Mouse (Mus musculus) MEL (cell line): ENCODE measurements around the gene Lrig2. TPM values are rescaled to one million over a fixed set of nuclear protein-coding genes. Genes with fewer than 3 reads are reported as not detected.

Experiments used
- DNase-seq: peaks from one replicate; pipeline ENCODE4 v3.0.0; 2011; ENCODE audit warnings: low read depth, low spot score
- H3K27ac ChIP-seq: 2 replicates; pipeline ENCODE4 v1.5.1; 2012; ENCODE audit warnings: low read depth, mild to moderate bottlenecking, control low read depth, low read length, moderate library complexity; ENCODE audit not compliant: control insufficient read depth
- H3K27me3 ChIP-seq, 2 experiments: fragments of 150-350 bp in 1 of 2; sonication (generic) in 1 of 2; 2 replicates each; pipeline ENCODE4 v1.6.1; 2012; ENCODE audit warnings: low read length in 2 of 2, mild to moderate bottlenecking in 2 of 2, improper control_type of control experiment in 1 of 2, moderate library complexity in 1 of 2; ENCODE audit not compliant: insufficient read depth in 2 of 2, control insufficient read depth in 1 of 2
- H3K36me3 ChIP-seq, 2 experiments: 2 replicates each; pipeline ENCODE4 v1.6.1; 2012 to 2014; ENCODE audit warnings: low read length in 2 of 2, improper control_type of control experiment in 1 of 2, inconsistent platforms in 1 of 2, mild to moderate bottlenecking in 1 of 2; ENCODE audit not compliant: insufficient read depth in 2 of 2, control insufficient read depth in 1 of 2
- H3K4me1 ChIP-seq, 2 experiments: fragments of 150-350 bp in 1 of 2; sonication (generic) in 1 of 2; 2 replicates each; pipeline ENCODE4 v1.6.1; 2012; ENCODE audit warnings: low read length in 2 of 2, improper control_type of control experiment in 1 of 2, mild to moderate bottlenecking in 1 of 2; ENCODE audit not compliant: insufficient read depth in 2 of 2, control insufficient read depth in 1 of 2
- H3K4me3 ChIP-seq, 2 experiments: fragments of 150-350 bp in 1 of 2; sonication (generic) in 1 of 2; 2 replicates each; pipeline ENCODE4 v1.5.1; 2012; ENCODE audit warnings: low read depth in 2 of 2, low read length in 2 of 2, mild to moderate bottlenecking in 2 of 2, moderate library complexity in 2 of 2, control low read depth in 1 of 2, improper control_type of control experiment in 1 of 2; ENCODE audit not compliant: control insufficient read depth in 1 of 2, insufficient read depth in 1 of 2
- H3K79me2 ChIP-seq: 2 replicates; pipeline ENCODE4 v1.6.1; 2012; ENCODE audit warnings: mild to moderate bottlenecking, low read length, moderate library complexity; ENCODE audit not compliant: control insufficient read depth, poor library complexity, insufficient read depth
- H3K9ac ChIP-seq: 2 replicates; pipeline ENCODE4 v1.6.1; 2012; ENCODE audit warnings: low read depth, mild to moderate bottlenecking, control low read depth, low read length, moderate library complexity; ENCODE audit not compliant: control insufficient read depth, poor library complexity, severe bottlenecking
- H3K9me3 ChIP-seq: fragments of 150-350 bp; sonication (generic); replicated peaks from 2 replicates; pipeline ENCODE4 v1.6.1; 2012; ENCODE audit warnings: mild to moderate bottlenecking, low read length, improper control_type of control experiment, moderate library complexity; ENCODE audit not compliant: insufficient read depth
- CHD1 ChIP-seq: IDR thresholded peaks from 2 replicates; pipeline ENCODE4 v1.6.1; 2012; ENCODE audit warnings: low read depth, mild to moderate bottlenecking, inconsistent platforms, low read length, improper control_type of control experiment
- E2F4 ChIP-seq: IDR thresholded peaks from 2 replicates; pipeline ENCODE4 v1.6.1; 2011; ENCODE audit warnings: low read depth, low read length, improper control_type of control experiment, borderline replicate concordance
- GABPA ChIP-seq: IDR thresholded peaks from 2 replicates; pipeline ENCODE4 v1.6.1; 2012; ENCODE audit warnings: low read depth, mild to moderate bottlenecking, inconsistent platforms, low read length, improper control_type of control experiment, moderate library complexity
- GATA1 ChIP-seq: IDR thresholded peaks from 2 replicates; pipeline ENCODE4 v1.6.1; 2011; ENCODE audit warnings: low read depth, low read length, improper control_type of control experiment
- JUND ChIP-seq: IDR thresholded peaks from 2 replicates; pipeline ENCODE4 v1.6.1; 2011; ENCODE audit warnings: low read depth, mild to moderate bottlenecking, improper control_type of control experiment, low read length
- MYB ChIP-seq: IDR thresholded peaks from 2 replicates; pipeline ENCODE4 v1.6.1; 2011; ENCODE audit warnings: mild to moderate bottlenecking, low read depth, low read length, improper control_type of control experiment
- NELFE ChIP-seq: IDR thresholded peaks from 2 replicates; pipeline ENCODE4 v1.6.1; 2011; ENCODE audit warnings: low read depth, low read length, improper control_type of control experiment
- POLR2A ChIP-seq, 2 experiments: IDR thresholded peaks; 2 replicates each; pipeline ENCODE4 v1.6.1; 2011 to 2012; ENCODE audit warnings: low read length in 2 of 2, mild to moderate bottlenecking in 2 of 2, control low read depth in 1 of 2, improper control_type of control experiment in 1 of 2, low read depth in 1 of 2, moderate library complexity in 1 of 2; ENCODE audit not compliant: control insufficient read depth in 1 of 2, insufficient read depth in 1 of 2, poor library complexity in 1 of 2
- RAD21 ChIP-seq: IDR thresholded peaks from 2 replicates; pipeline ENCODE4 v1.6.1; 2011; ENCODE audit warnings: mild to moderate bottlenecking, low read depth, low read length, improper control_type of control experiment
- SMC3 ChIP-seq: IDR thresholded peaks from 2 replicates; pipeline ENCODE4 v1.6.1; 2011; ENCODE audit warnings: low read depth, low read length, improper control_type of control experiment
- TAL1 ChIP-seq: IDR thresholded peaks from 2 replicates; pipeline ENCODE4 v1.6.1; 2012; ENCODE audit warnings: mild to moderate bottlenecking, inconsistent platforms, low read length, moderate library complexity, mixed read lengths
- TBP ChIP-seq: IDR thresholded peaks from 2 replicates; pipeline ENCODE4 v1.8.0; 2011; ENCODE audit warnings: low read depth, low read length, improper control_type of control experiment
- USF1 ChIP-seq: IDR thresholded peaks from 2 replicates; pipeline ENCODE4 v1.6.1; 2014; ENCODE audit warnings: low read depth, mild to moderate bottlenecking, inconsistent platforms, low read length, improper control_type of control experiment, moderate library complexity
- ZC3H11A ChIP-seq: IDR thresholded peaks from 2 replicates; pipeline ENCODE4 v1.6.1; 2012; ENCODE audit warnings: low read depth, mild to moderate bottlenecking, inconsistent platforms, low read length, improper control_type of control experiment
- ZMIZ1 ChIP-seq: IDR thresholded peaks from 2 replicates; pipeline ENCODE4 v1.6.1; 2012; ENCODE audit warnings: low read depth, mild to moderate bottlenecking, inconsistent platforms, low read length, improper control_type of control experiment, moderate library complexity
- polyA plus RNA-seq, 2 experiments: library from polyadenylated mRNA; stranded (reverse) in 1 of 2; unstranded in 1 of 2; fragments of >175 nt in 1 of 2; fragments of >200 nt in 1 of 2; gene quantifications; 2 replicates each; pipeline versions ENCODE4 v1.2.1 to v1.2.4; 2012; ENCODE audit warnings: low replicate concordance in 2 of 2, low read depth in 1 of 2; ENCODE audit not compliant: insufficient read length in 2 of 2, insufficient read depth in 1 of 2, missing spikeins in 1 of 2
- total RNA-seq: library from RNA; depleted of rRNA; stranded (reverse); fragments of 300-350 nt; gene quantifications from 2 replicates; pipeline ENCODE4 v1.2.3, GENCODE M21; 2012

The Lrig2 gene
- total and polyA plus RNA-seq, 3 experiments, result 4.2 to 4.3 TPM; not detected in 1

DNA sequence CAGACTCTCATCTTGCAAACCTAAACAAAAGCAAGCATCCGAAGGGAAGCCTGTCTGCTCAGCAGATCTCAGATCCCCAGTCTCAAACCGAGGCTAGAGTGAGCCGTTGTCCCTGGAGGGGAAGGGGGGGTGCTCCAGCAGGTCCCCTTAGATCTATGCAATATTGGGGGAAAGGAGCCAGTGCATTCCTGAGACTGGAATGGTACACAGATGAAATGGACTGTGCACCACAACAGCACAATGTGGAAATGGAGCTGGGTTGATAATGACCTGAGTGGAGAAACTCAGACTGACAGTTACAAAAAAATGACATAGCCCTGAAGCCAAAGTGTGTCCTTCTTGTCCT is 115.0 kb downstream of the Lrig2 start:
- no peak for DNase-seq
- Histone ChIP-seq H3K9me3 (no peaks in the 10 kb centered on the region), H3K9ac (no peak overlapping the region), H3K36me3 (no peaks in the 10 kb centered on the region), H3K79me2 (no peaks in the 10 kb centered on the region), H3K27ac (no peak overlapping the region), H3K4me1 (no peaks in the 10 kb centered on the region), H3K4me3 (no peak overlapping the region), H3K27me3 (peaks cover 0 to 1% of the 10 kb centered on the region in 2 experiments; a peak in 2 of 4 replicates)
- no peak for TF ChIP-seq E2F4
- TF ChIP-seq ZC3H11A, result no peak
- no peak for TF ChIP-seq NELFE
- no peak for TF ChIP-seq USF1
- no peak for TF ChIP-seq POLR2A (IDR thresholded peaks at IDR 0.05; ENCODE audit: control insufficient read depth in 1 of 2, insufficient read depth in 1 of 2, low read depth in 1 of 2, low read length in 2 of 2, poor library complexity in 1 of 2)
- TF ChIP-seq RAD21, result no peak
- TF ChIP-seq JUND, result no peak

DNA sequence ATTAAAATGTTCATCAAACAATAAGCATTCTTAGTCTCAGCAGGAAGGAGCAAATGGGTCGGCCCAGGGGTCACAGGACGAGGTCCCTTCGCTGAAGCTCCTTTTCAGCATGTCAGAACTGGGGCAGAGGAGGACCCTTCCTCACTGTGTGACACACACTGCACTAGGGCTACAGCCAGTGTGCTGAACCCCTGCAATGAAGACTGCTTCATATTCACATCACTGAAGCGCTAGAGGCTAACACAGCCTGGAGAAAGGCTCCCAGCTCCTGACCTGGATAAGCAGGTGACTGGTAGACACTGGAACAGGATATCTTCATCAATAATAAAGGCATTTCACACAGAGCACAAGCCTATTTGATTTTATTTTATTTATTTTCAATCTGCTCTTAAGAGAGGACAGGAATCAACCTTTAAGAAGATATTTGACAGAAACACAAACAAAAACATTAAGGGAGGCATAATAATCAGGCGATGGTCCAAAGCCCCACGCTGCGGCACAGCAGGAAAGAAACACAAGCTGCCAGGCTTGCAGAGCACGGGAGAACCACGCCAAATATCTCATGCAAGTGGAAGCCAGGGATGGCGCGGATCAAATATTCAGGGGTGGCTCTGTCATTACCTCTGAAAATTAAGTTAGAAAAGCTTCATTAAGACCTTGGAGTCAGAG is 115.5 kb downstream of the Lrig2 start:
- peaks cover 0 to 1% of the 10 kb centered on the region in 2 experiments; a peak in 2 of 4 replicates for H3K27me3 ChIP-seq
- no peak for TF ChIP-seq GATA1
- no peaks in the 10 kb centered on the region for H3K36me3 ChIP-seq
- H3K9ac ChIP-seq, result no peak overlapping the region
- H3K9me3 ChIP-seq, result no peaks in the 10 kb centered on the region
- DNase-seq, result no peak
- no peaks in the 10 kb centered on the region for H3K4me1 ChIP-seq
- no peak overlapping the region for H3K27ac ChIP-seq
- H3K79me2 ChIP-seq, result no peaks in the 10 kb centered on the region
- no peak overlapping the region for H3K4me3 ChIP-seq

- H3K27me3 ChIP-seq, result no peaks in the 10 kb centered on the region; a peak in 2 of 4 replicates
- H3K27ac ChIP-seq, result no peak overlapping the region
- TF ChIP-seq CHD1 (no peak), TAL1 (no peak), NELFE (no peak), SMC3 (no peak), ZC3H11A (no peak), MYB (no peak), TBP (no peak), E2F4 (no peak), ZMIZ1 (no peak), GABPA (no peak)
- H3K4me3 ChIP-seq, result no peak overlapping the region
- H3K4me1 ChIP-seq, result no peaks in the 10 kb centered on the region
- H3K9ac ChIP-seq, result no peak overlapping the region
- no peaks in the 10 kb centered on the region for H3K36me3 ChIP-seq
- H3K9me3 ChIP-seq, result no peaks in the 10 kb centered on the region
- DNase-seq, result no peak
- no peaks in the 10 kb centered on the region for H3K79me2 ChIP-seq
These were observed 121.6 kb downstream of the Lrig2 start for GRCm38 (mm10) chr3:104390072-104390471.
